Mouse (Mus musculus) cerebellum, adult 2 months (tissue): ENCODE results near the gene Arid3c.

Experiments
- CTCF ChIP-seq: fragments of 200-500 bp; IDR thresholded peaks from 2 replicates; pipeline ENCODE4 v1.5.1; 2011; ENCODE audit warnings: low read depth, mild to moderate bottlenecking, control low read depth, low read length, moderate library complexity, borderline replicate concordance; ENCODE audit not compliant: insufficient read depth
- POLR2A ChIP-seq: fragments of 200-500 bp; IDR thresholded peaks from 2 replicates; pipeline ENCODE4 v1.6.1; 2011; ENCODE audit warnings: low read length, control low read depth, borderline replicate concordance; ENCODE audit not compliant: insufficient read depth

GRCm38 (mm10) chr4:41708192-41708745 lies 22.7 kb downstream of the Arid3c start:
- TF ChIP-seq CTCF (peak; percentile 41; the same call in 1 of the 2 replicates), POLR2A (no peak)
